Mouse (Mus musculus) midbrain, embryonic 15.5 days (tissue): ENCODE results near the gene Tomm40l. TPM values are rescaled to one million over a fixed set of nuclear protein-coding genes. Genes with fewer than 3 reads are reported as not detected.

Experiments used
- ATAC-seq: fragments of 200-750 bp; cut with Nextera tagmentation; replicated peaks from 2 replicates; pipeline ENCODE4 v1.8.0; 2017; ENCODE audit warnings: moderate TSS enrichment
- H3K27ac ChIP-seq: fragments of 300-500 bp; sonication (generic); 2 replicates; pipeline ENCODE4 v1.5.1; 2015; ENCODE audit warnings: mild to moderate bottlenecking, inconsistent platforms
- H3K27me3 ChIP-seq: fragments of 300-500 bp; sonication (generic); replicated peaks from 2 replicates; pipeline ENCODE4 v1.6.1; 2015; ENCODE audit warnings: inconsistent platforms
- H3K36me3 ChIP-seq: fragments of 300-500 bp; sonication (generic); replicated peaks from 2 replicates; pipeline ENCODE4 v1.6.1; 2015; ENCODE audit warnings: inconsistent platforms
- H3K4me1 ChIP-seq: fragments of 300-500 bp; sonication (generic); 2 replicates; pipeline ENCODE4 v1.6.1; 2015; ENCODE audit warnings: inconsistent platforms
- H3K4me2 ChIP-seq: fragments of 300-500 bp; sonication (generic); 2 replicates; pipeline ENCODE4 v1.6.1; 2015; ENCODE audit warnings: inconsistent platforms, mild to moderate bottlenecking, moderate library complexity
- H3K4me3 ChIP-seq: fragments of 300-500 bp; sonication (generic); 2 replicates; pipeline ENCODE4 v1.5.1; 2015; ENCODE audit warnings: mild to moderate bottlenecking, inconsistent platforms
- H3K9ac ChIP-seq: fragments of 300-500 bp; sonication (generic); 2 replicates; pipeline ENCODE4 v1.6.1; 2015; ENCODE audit warnings: mild to moderate bottlenecking, inconsistent platforms
- H3K9me3 ChIP-seq: fragments of 300-500 bp; sonication (generic); 2 replicates; pipeline ENCODE4 v1.6.1; 2016; ENCODE audit warnings: inconsistent platforms
- WGBS: fragments of 180-500 bp; shearing (Covaris S2); methylation state at CpG from one replicate; pipeline ENCODE4 v1.1.7; 2015; ENCODE audit warnings: mixed read lengths; 5-methylcytosine and 5-hydroxymethylcytosine counted together
- polyA plus RNA-seq: library from polyadenylated mRNA; unstranded; fragments of >200 nt; fragmentation: Nextera tagmentation; extraction: Ambion mirVana; gene quantifications from 2 replicates; pipeline ENCODE4 v1.2.1, GENCODE M21; 2015

Tomm40l gene
- polyA plus RNA-seq, 1 experiment from 2014 or later, result 48.1 TPM

- H3K27me3 ChIP-seq, result no peaks in the 10 kb centered on the region
- no peak overlapping the region for H3K9ac ChIP-seq
- no peak overlapping the region for H3K4me2 ChIP-seq
- no peak overlapping the region for H3K27ac ChIP-seq
- no peak for ATAC-seq
- no peaks in the 10 kb centered on the region for H3K36me3 ChIP-seq
- no peak overlapping the region for H3K4me3 ChIP-seq
- no peaks in the 10 kb centered on the region for H3K9me3 ChIP-seq
- no peaks in the 10 kb centered on the region for H3K4me1 ChIP-seq
- 80% methylated on average over 5 of the region's 5 CpGs for WGBS
Measured at GRCm38 (mm10) chr1:171179487-171180171, 42.7 kb downstream of the Tomm40l start.

DNA sequence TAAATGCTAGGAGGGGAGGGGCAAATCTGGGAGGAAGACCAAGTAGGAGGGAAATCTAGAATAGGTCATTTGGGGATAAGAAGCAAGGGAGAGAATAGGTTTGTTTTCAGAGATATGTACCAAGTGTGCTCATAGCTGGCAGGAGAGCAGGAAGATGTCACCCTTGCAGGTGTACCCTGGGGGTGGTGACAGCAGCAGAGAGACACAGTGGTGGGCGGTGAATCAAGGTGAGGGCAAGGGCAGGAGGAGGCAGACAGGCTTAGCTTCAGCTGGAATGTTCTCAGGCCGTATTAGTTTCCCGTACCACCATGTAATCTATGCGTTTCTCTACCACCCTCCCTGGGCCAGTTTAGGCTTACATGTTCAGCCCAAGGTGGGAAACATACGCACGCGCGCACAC, 49.5 kb downstream of the Tomm40l start:
- no peak for ATAC-seq

GRCm38 (mm10) chr1:171171138-171171537, 51.2 kb downstream of the Tomm40l start:
- H3K9ac ChIP-seq, result no peak overlapping the region
- WGBS, result 63% methylated on average over 3 of the region's 3 CpGs
- H3K4me1 ChIP-seq, result no peaks in the 10 kb centered on the region
- no peaks in the 10 kb centered on the region for H3K36me3 ChIP-seq
- no peak for ATAC-seq
- H3K27me3 ChIP-seq, result no peaks in the 10 kb centered on the region
- H3K4me2 ChIP-seq, result no peak overlapping the region
- no peaks in the 10 kb centered on the region for H3K9me3 ChIP-seq
- H3K27ac ChIP-seq, result no peak overlapping the region
- H3K4me3 ChIP-seq, result no peak overlapping the region

More for the DNA sequence above, 49.5 kb downstream of the Tomm40l start:
- Histone ChIP-seq H3K4me3 (no peak overlapping the region), H3K4me1 (no peaks in the 10 kb centered on the region), H3K4me2 (no peak overlapping the region), H3K27me3 (no peaks in the 10 kb centered on the region), H3K36me3 (no peaks in the 10 kb centered on the region), H3K9ac (no peak overlapping the region), H3K27ac (no peak overlapping the region), H3K9me3 (no peaks in the 10 kb centered on the region)
- 97% methylated on average over 8 of the region's 8 CpGs for WGBS

DNA sequence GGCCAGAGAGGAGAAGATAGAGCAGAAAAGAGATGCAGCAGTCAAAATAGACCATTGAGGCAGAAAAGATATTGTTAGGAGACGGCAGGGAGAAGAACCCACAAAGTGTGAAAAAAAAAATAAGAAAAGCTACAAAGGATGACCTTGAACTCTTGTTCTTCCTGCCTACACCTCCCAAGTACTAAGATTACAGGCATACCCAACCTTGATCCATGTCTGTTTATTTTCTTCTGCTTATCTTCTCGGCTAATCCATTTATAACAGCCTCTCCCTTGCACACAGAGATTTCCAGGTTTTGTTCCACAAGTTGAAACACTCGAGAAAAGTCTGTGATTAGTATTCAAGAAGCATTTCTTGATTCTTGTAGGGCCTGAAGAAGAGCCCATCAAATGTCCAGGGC, 52.4 kb downstream of the Tomm40l start:
- Histone ChIP-seq H3K4me3 (no peak overlapping the region), H3K4me1 (no peaks in the 10 kb centered on the region), H3K9me3 (no peaks in the 10 kb centered on the region), H3K36me3 (no peaks in the 10 kb centered on the region), H3K27ac (no peak overlapping the region), H3K27me3 (no peaks in the 10 kb centered on the region), H3K9ac (no peak overlapping the region), H3K4me2 (no peak overlapping the region)
- ATAC-seq, result no peak
- 56% methylated on average over 3 of the region's 3 CpGs for WGBS

DNA sequence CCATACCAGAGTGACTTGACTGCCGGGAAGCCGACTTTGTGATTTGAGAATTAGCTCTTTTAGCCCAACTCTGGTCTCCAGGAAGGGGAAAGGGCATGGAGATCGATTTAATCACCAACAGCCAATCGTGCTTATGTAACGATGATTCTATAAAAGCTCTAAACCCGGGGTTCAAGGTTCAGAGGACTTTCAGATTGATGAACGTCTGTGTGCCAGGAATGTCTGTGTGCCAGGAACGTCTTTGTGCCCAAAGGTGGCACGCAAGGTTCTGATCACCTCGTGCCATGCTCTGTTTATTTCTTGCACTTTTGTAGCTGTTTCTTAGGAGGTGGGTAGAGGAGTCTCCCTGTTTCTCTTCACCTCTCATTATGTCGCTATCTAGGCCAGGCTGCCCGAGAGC, 53.4 kb downstream of the Tomm40l start:
- H3K4me1 ChIP-seq, result no peaks in the 10 kb centered on the region
- H3K9ac ChIP-seq, result no peak overlapping the region
- 88% methylated on average over 12 of the region's 12 CpGs for WGBS

More for the DNA sequence above, 53.4 kb downstream of the Tomm40l start:
- H3K4me3 ChIP-seq, result no peak overlapping the region
- no peaks in the 10 kb centered on the region for H3K27me3 ChIP-seq
- H3K4me2 ChIP-seq, result no peak overlapping the region
- no peak for ATAC-seq
- no peaks in the 10 kb centered on the region for H3K9me3 ChIP-seq
- H3K27ac ChIP-seq, result no peak overlapping the region
- H3K36me3 ChIP-seq, result no peaks in the 10 kb centered on the region

Other genes with a start within 250 kb of the Tomm40l start
- gene Fcgr2b, start 246.0 kb downstream of the Tomm40l start, polyA plus RNA-seq, result 1.8 and 1.9 TPM in 2 replicates
- gene Fcgr4, start 203.6 kb downstream of the Tomm40l start, polyA plus RNA-seq, result 0.53 and 0.54 TPM in 2 replicates
- 10.7 and 11.7 TPM in 2 replicates for gene Fcgr3, start 157.6 kb downstream of the Tomm40l start, polyA plus RNA-seq
- gene Cfap126, start 108.6 kb downstream of the Tomm40l start, polyA plus RNA-seq, result 6.5 and 9.0 TPM in 2 replicates
- 286 and 289 TPM in 2 replicates for gene Sdhc, start 71.9 kb downstream of the Tomm40l start, polyA plus RNA-seq
- gene Mpz, start 71.8 kb downstream of the Tomm40l start, polyA plus RNA-seq, result 0.24 and 0.37 TPM in 2 replicates
- 17.9 and 19.4 TPM in 2 replicates for gene Pcp4l1, start 26.2 kb downstream of the Tomm40l start, polyA plus RNA-seq
- gene Nr1i3, start 8.5 kb downstream of the Tomm40l start, polyA plus RNA-seq, result 0.23 and 0.34 TPM in 2 replicates
- gene Apoa2, start 2.5 kb upstream of the Tomm40l start, polyA plus RNA-seq, result 3.4 and 11.6 TPM in 2 replicates
- gene Fcer1g, start 11.9 kb upstream of the Tomm40l start, polyA plus RNA-seq, result 27.3 and 33.2 TPM in 2 replicates
- 7.0 and 7.1 TPM in 2 replicates for gene Adamts4, start 27.9 kb upstream of the Tomm40l start, polyA plus RNA-seq
- gene Ndufs2, start 28.9 kb upstream of the Tomm40l start, polyA plus RNA-seq, result 229 and 238 TPM in 2 replicates
- 112 and 116 TPM in 2 replicates for gene B4galt3, start 47.8 kb upstream of the Tomm40l start, polyA plus RNA-seq
- 48.7 and 56.2 TPM in 2 replicates for gene Ppox, start 58.7 kb upstream of the Tomm40l start, polyA plus RNA-seq
- gene Usp21, start 65.5 kb upstream of the Tomm40l start, polyA plus RNA-seq, result 119 and 122 TPM in 2 replicates
- gene Ufc1, start 72.5 kb upstream of the Tomm40l start, polyA plus RNA-seq, result 99.7 and 102 TPM in 2 replicates
- 52.9 and 53.5 TPM in 2 replicates for gene Dedd, start 106.6 kb upstream of the Tomm40l start, polyA plus RNA-seq
- gene Nit1, start 123.1 kb upstream of the Tomm40l start, polyA plus RNA-seq, result 52.2 and 54.2 TPM in 2 replicates
- gene Pfdn2, start 123.2 kb upstream of the Tomm40l start, polyA plus RNA-seq, result 146 and 150 TPM in 2 replicates
- gene Klhdc9, start 138.3 kb upstream of the Tomm40l start, polyA plus RNA-seq, result 3.3 and 4.5 TPM in 2 replicates
- 3.1 and 3.6 TPM in 2 replicates for gene Nectin4, start 147.6 kb upstream of the Tomm40l start, polyA plus RNA-seq
- 0.66 and 0.87 TPM in 2 replicates for gene Arhgap30, start 166.4 kb upstream of the Tomm40l start, polyA plus RNA-seq
- gene Usf1, start 188.8 kb upstream of the Tomm40l start, polyA plus RNA-seq, result 205 and 216 TPM in 2 replicates
- 8.4 and 8.8 TPM in 2 replicates for gene Tstd1, start 196.4 kb upstream of the Tomm40l start, polyA plus RNA-seq
- 9.4 and 11.8 TPM in 2 replicates for gene F11r, start 215.0 kb upstream of the Tomm40l start, polyA plus RNA-seq